In the genomic region with DNA sequence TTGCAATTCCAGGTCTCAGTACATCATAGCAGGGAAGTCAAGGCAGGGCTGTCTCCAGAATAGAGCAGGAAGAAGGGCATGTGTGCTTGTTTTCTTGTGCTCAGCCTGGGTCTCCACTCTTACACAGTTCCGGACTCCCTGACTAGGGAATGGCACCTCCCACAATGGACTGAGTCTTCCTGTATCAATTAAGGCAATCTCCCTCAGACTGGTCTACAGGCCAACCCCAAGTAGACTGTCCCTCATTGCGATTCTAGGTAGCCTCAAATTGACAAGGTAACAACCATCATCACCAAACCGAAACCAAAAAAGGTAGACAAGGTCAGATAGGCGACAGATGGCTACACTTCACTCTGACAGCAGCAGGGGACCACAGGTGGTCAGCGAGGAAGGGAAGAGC, we compare ENCODE assay signal across 8 mouse cellular contexts. TPM values are rescaled to one million over a fixed set of nuclear protein-coding genes. Genes with fewer than 3 reads are reported as not detected.
A peak's percentile ranks its signal among the peaks of the same experiment; 100 is the strongest.
DNase-seq lines count a peak whose midpoint lies in the region; ATAC-seq and TF ChIP-seq lines count a peak whose summit lies in the region.

No protein-coding gene starts in this region.

- WGBS in kidney, embryonic 16.5 days: 47% methylated on average over 5 of the region's 5 CpGs
- 61% methylated on average over 5 of the region's 5 CpGs for WGBS in embryonic facial prominence, embryonic 14.5 days
- WGBS in intestine, embryonic 14.5 days: 57% methylated on average over 5 of the region's 5 CpGs

- no peak overlapping the region for H3K27ac ChIP-seq in kidney, embryonic 16.5 days (ENCODE audit: low read length)
- H3K27ac ChIP-seq in embryonic facial prominence, embryonic 14.5 days (replicated peaks; ENCODE audit: low read depth, low read length): no peak overlapping the region
- no peak overlapping the region for H3K27ac ChIP-seq in intestine, embryonic 14.5 days (ENCODE audit: low read depth)

- H3K36me3 ChIP-seq in kidney, embryonic 16.5 days (ENCODE audit: insufficient read depth, low read length): peaks cover 19% of the 10 kb centered on the region
- peaks cover 26% of the 10 kb centered on the region for H3K36me3 ChIP-seq in embryonic facial prominence, embryonic 14.5 days (ENCODE audit: control insufficient read depth, insufficient read depth, low read length)
- H3K36me3 ChIP-seq in intestine, embryonic 14.5 days (ENCODE audit: control insufficient read depth, insufficient read depth, low read length): peaks cover 23% of the 10 kb centered on the region
- no peaks in the 10 kb centered on the region for H3K36me3 ChIP-seq in myocyte (ENCODE audit: control insufficient read depth, insufficient read depth)

- no peak for DNase-seq in kidney, postnatal 14 days
- no peak for DNase-seq in embryonic facial prominence, embryonic 14.5 days (ENCODE audit: low spot score)
- DNase-seq in intestine, embryonic 14.5 days (ENCODE audit: low spot score): no peak
- no peak for DNase-seq in Muller cell, postnatal 12 days (ENCODE audit: inconsistent ontology term)
- no peak for DNase-seq in urinary bladder, postnatal 4 days (ENCODE audit: low spot score in 2 of 2)
- no peak for DNase-seq in embryo, embryonic 11 days

- no peak for TF ChIP-seq POLR2A in myocyte (IDR thresholded peaks at IDR 0.05; ENCODE audit: insufficient read length, low read depth)

- H3K4me1 ChIP-seq in kidney, embryonic 16.5 days (ENCODE audit: insufficient read depth, low read length): peaks cover 23% of the 10 kb centered on the region
- H3K4me1 ChIP-seq in embryonic facial prominence, embryonic 14.5 days (ENCODE audit: control insufficient read depth, insufficient read depth, low read length): peaks cover 10% of the 10 kb centered on the region
- H3K4me1 ChIP-seq in intestine, embryonic 14.5 days (replicated peaks; ENCODE audit: control insufficient read depth, insufficient read depth, low read length): peaks cover 16% of the 10 kb centered on the region

- ATAC-seq in kidney, embryonic 16.5 days (ENCODE audit: low FRiP score, low TSS enrichment): peak; percentile 2
- no peak for ATAC-seq in embryonic facial prominence, embryonic 14.5 days (ENCODE audit: low read depth)
- no peak for ATAC-seq in intestine, embryonic 14.5 days (replicated peaks; ENCODE audit: low FRiP score, low TSS enrichment, low read depth)

- H3K27me3 ChIP-seq in kidney, embryonic 16.5 days (ENCODE audit: insufficient read depth, low read length): no peaks in the 10 kb centered on the region
- no peaks in the 10 kb centered on the region for H3K27me3 ChIP-seq in embryonic facial prominence, embryonic 14.5 days (replicated peaks; ENCODE audit: control insufficient read depth, insufficient read depth, low read length)
- no peaks in the 10 kb centered on the region for H3K27me3 ChIP-seq in intestine, embryonic 14.5 days (replicated peaks; ENCODE audit: control insufficient read depth, insufficient read depth, low read length)
- no peaks in the 10 kb centered on the region for H3K27me3 ChIP-seq in myocyte (ENCODE audit: control insufficient read depth, insufficient read depth, insufficient read length)

- H3K9ac ChIP-seq in kidney, embryonic 16.5 days (replicated peaks; ENCODE audit: low read length): peak overlapping the region; percentile 37
- H3K9ac ChIP-seq in embryonic facial prominence, embryonic 14.5 days (ENCODE audit: low read depth, low read length): 0 out of 2 replicates have a peak overlapping the region, but pooled peaks have one; percentile 12
- no peak overlapping the region for H3K9ac ChIP-seq in intestine, embryonic 14.5 days (ENCODE audit: low read length)

- H3K4me3 ChIP-seq in kidney, embryonic 16.5 days (ENCODE audit: low read length): peak overlapping the region; percentile 98
- H3K4me3 ChIP-seq in embryonic facial prominence, embryonic 14.5 days (ENCODE audit: low read depth, low read length): peak overlapping the region; percentile 90
- H3K4me3 ChIP-seq in intestine, embryonic 14.5 days (ENCODE audit: low read depth, low read length): peak overlapping the region; percentile 99; the same call in 1 of the 2 replicates
- peak overlapping the region; percentile 49 for H3K4me3 ChIP-seq in myocyte

- peaks cover 31% of the 10 kb centered on the region for H3K79me2 ChIP-seq in myocyte (ENCODE audit: control insufficient read depth, insufficient read depth)

- peak overlapping the region; percentile 62 for H3ac ChIP-seq in myocyte (ENCODE audit: control insufficient read depth, insufficient read length)

- H3K4me2 ChIP-seq in kidney, embryonic 16.5 days (replicated peaks; ENCODE audit: low read depth, low read length): peak overlapping the region; percentile 89
- peak overlapping the region; percentile 87 for H3K4me2 ChIP-seq in embryonic facial prominence, embryonic 14.5 days (ENCODE audit: low read depth, low read length)
- H3K4me2 ChIP-seq in intestine, embryonic 14.5 days (ENCODE audit: low read length): peak overlapping the region; percentile 50
- H3K4me2 ChIP-seq in myocyte (ENCODE audit: low read depth): peak overlapping the region; percentile 85

- H3K9me3 ChIP-seq in kidney, embryonic 16.5 days (ENCODE audit: low read length): no peaks in the 10 kb centered on the region
- H3K9me3 ChIP-seq in embryonic facial prominence, embryonic 14.5 days (ENCODE audit: control insufficient read depth, low read length): no peaks in the 10 kb centered on the region
- H3K9me3 ChIP-seq in intestine, embryonic 14.5 days (ENCODE audit: control insufficient read depth, low read length): no peaks in the 10 kb centered on the region

TF ChIP-seq in myocyte, 11 proteins besides CTCF, POLR2A, EP300 and RAD21:
- no peak for TF ChIP-seq SRF (IDR thresholded peaks at IDR 0.05; ENCODE audit: control insufficient read depth, insufficient read length, low read depth)
- no peak for TF ChIP-seq TCF3 (IDR thresholded peaks at IDR 0.05; ENCODE audit: insufficient read length, low read depth)
- TF ChIP-seq E2F4 (IDR thresholded peaks at IDR 0.05; ENCODE audit: insufficient read depth): no peak
- TF ChIP-seq MYOD1 (IDR thresholded peaks at IDR 0.05; ENCODE audit: control insufficient read depth in 1 of 3, insufficient read length in 2 of 3, low read depth in 2 of 3): no peak
- TF ChIP-seq USF1 (IDR thresholded peaks at IDR 0.05; ENCODE audit: low read depth): no peak
- TF ChIP-seq MAX (IDR thresholded peaks at IDR 0.05; ENCODE audit: low read depth): no peak
- no peak for TF ChIP-seq REST (IDR thresholded peaks at IDR 0.05; ENCODE audit: insufficient read depth, insufficient read length)
- no peak for TF ChIP-seq MYOG (IDR thresholded peaks at IDR 0.05; ENCODE audit: control insufficient read depth in 1 of 3, insufficient read depth in 1 of 3, insufficient read length in 2 of 3, low read depth in 2 of 3)
- no peak for TF ChIP-seq POLR2AphosphoS2 (IDR thresholded peaks at IDR 0.05; ENCODE audit: insufficient read length, low read depth)
- no peak for TF ChIP-seq TCF12 (IDR thresholded peaks at IDR 0.05; ENCODE audit: insufficient read depth, poor library complexity, severe bottlenecking)
- no peak for TF ChIP-seq CEBPB (IDR thresholded peaks at IDR 0.05; ENCODE audit: insufficient read depth, poor library complexity, severe bottlenecking)

RNA-seq across cellular contexts. Expression of a gene that starts 0.8 kb away (rescaled TPM):
- polyA plus RNA-seq in kidney, embryonic 16.5 days (2015; fragmentation: Nextera tagmentation; extraction: Ambion mirVana): 15.5 and 16.8 TPM in 2 replicates
- polyA plus RNA-seq in embryonic facial prominence, embryonic 14.5 days (2014; fragmentation: Nextera tagmentation; extraction: Ambion mirVana): 20.2 and 22.6 TPM in 2 replicates
- 15.8 and 16.0 TPM in 2 replicates for polyA plus RNA-seq in intestine, embryonic 14.5 days (2014; fragmentation: Nextera tagmentation; extraction: Ambion mirVana)
- 83.7 TPM for polyA plus RNA-seq in myocyte (2012; fragmentation: generic; extraction: Trizol)

RNA-seq across cellular contexts. Expression of a gene that starts 8.4 kb away (rescaled TPM):
- 17.2 and 27.5 TPM in 2 replicates for polyA plus RNA-seq in kidney, embryonic 16.5 days (2015; fragmentation: Nextera tagmentation; extraction: Ambion mirVana)
- polyA plus RNA-seq in embryonic facial prominence, embryonic 14.5 days (2014; fragmentation: Nextera tagmentation; extraction: Ambion mirVana): 43.3 and 58.2 TPM in 2 replicates
- polyA plus RNA-seq in intestine, embryonic 14.5 days (2014; fragmentation: Nextera tagmentation; extraction: Ambion mirVana): 57.4 and 60.0 TPM in 2 replicates
- 294 TPM for polyA plus RNA-seq in myocyte (2012; fragmentation: generic; extraction: Trizol)

RNA-seq across cellular contexts. Expression of a gene that starts 19.2 kb away (rescaled TPM):
- polyA plus RNA-seq in kidney, embryonic 16.5 days (2015; fragmentation: Nextera tagmentation; extraction: Ambion mirVana): 9.5 and 10.5 TPM in 2 replicates
- polyA plus RNA-seq in embryonic facial prominence, embryonic 14.5 days (2014; fragmentation: Nextera tagmentation; extraction: Ambion mirVana): 13.4 and 16.3 TPM in 2 replicates
- polyA plus RNA-seq in intestine, embryonic 14.5 days (2014; fragmentation: Nextera tagmentation; extraction: Ambion mirVana): 15.7 and 15.8 TPM in 2 replicates
- polyA plus RNA-seq in myocyte (2012; fragmentation: generic; extraction: Trizol): 1.6 TPM

RNA-seq across cellular contexts. Expression of a gene that starts 20.7 kb away (rescaled TPM):
- polyA plus RNA-seq in kidney, embryonic 16.5 days (2015; fragmentation: Nextera tagmentation; extraction: Ambion mirVana): not detected in 2 replicates
- polyA plus RNA-seq in embryonic facial prominence, embryonic 14.5 days (2014; fragmentation: Nextera tagmentation; extraction: Ambion mirVana): not detected in 2 replicates
- not detected in 2 replicates for polyA plus RNA-seq in intestine, embryonic 14.5 days (2014; fragmentation: Nextera tagmentation; extraction: Ambion mirVana)
- 0.04 TPM for polyA plus RNA-seq in myocyte (2012; fragmentation: generic; extraction: Trizol)

RNA-seq across cellular contexts. Expression of a gene that starts 42.9 kb away (rescaled TPM):
- 3.2 and 4.3 TPM in 2 replicates for polyA plus RNA-seq in kidney, embryonic 16.5 days (2015; fragmentation: Nextera tagmentation; extraction: Ambion mirVana)
- 1.7 and 2.6 TPM in 2 replicates for polyA plus RNA-seq in embryonic facial prominence, embryonic 14.5 days (2014; fragmentation: Nextera tagmentation; extraction: Ambion mirVana)
- 3.7 and 4.7 TPM in 2 replicates for polyA plus RNA-seq in intestine, embryonic 14.5 days (2014; fragmentation: Nextera tagmentation; extraction: Ambion mirVana)
- not detected for polyA plus RNA-seq in myocyte (2012; fragmentation: generic; extraction: Trizol)

Comparison
In these comparisons a context has a peak if more than half of its experiments do, and no peak if none do; other contexts are left out.
1. H3K4me3 ChIP-seq: peak in every context shown above with its lines; median percentile 99 in intestine, embryonic 14.5 days; 98 in kidney, embryonic 16.5 days; 90 in embryonic facial prominence, embryonic 14.5 days; 49 in myocyte.